Mouse (Mus musculus) testis, postnatal 14 days (tissue): Measurements from ENCODE around the gene Meis3.

Experiments
- DNase-seq: peaks from one replicate; pipeline ENCODE4 v3.0.0; 2021; ENCODE audit warnings: low spot score

Meis3 gene

DNA sequence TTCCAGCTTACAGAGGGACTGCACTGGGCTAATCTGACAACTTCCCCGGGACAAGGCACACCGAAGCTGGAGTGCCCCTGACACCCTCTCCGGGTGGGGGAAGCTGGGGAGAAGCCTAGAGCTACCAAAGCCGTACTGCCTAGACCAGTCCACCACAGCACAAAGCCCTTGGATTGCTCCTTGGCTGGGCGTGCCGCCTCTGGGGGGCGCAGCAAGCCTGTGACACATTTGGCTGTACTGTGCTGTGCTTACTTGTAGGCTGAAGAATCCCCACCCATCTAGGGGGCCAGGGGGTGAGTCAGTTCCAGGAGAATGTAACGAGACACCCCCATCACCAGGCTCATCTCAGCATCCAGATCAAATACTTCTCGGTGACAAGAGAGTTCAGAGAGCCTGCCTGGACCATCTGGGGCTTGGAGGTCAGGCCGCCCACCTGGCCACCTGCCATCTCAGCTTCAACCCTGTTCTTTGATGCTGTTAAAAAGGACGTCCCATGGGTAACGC, 36.0 kb downstream of the Meis3 start:
- DNase-seq, result no peak

- no peak for DNase-seq
These were observed 38.3 kb downstream of the Meis3 start for GRCm38 (mm10) chr7:16213196-16213595.

- DNase-seq, result no peak
These were observed 39.1 kb downstream of the Meis3 start for GRCm38 (mm10) chr7:16213986-16214385.

DNA sequence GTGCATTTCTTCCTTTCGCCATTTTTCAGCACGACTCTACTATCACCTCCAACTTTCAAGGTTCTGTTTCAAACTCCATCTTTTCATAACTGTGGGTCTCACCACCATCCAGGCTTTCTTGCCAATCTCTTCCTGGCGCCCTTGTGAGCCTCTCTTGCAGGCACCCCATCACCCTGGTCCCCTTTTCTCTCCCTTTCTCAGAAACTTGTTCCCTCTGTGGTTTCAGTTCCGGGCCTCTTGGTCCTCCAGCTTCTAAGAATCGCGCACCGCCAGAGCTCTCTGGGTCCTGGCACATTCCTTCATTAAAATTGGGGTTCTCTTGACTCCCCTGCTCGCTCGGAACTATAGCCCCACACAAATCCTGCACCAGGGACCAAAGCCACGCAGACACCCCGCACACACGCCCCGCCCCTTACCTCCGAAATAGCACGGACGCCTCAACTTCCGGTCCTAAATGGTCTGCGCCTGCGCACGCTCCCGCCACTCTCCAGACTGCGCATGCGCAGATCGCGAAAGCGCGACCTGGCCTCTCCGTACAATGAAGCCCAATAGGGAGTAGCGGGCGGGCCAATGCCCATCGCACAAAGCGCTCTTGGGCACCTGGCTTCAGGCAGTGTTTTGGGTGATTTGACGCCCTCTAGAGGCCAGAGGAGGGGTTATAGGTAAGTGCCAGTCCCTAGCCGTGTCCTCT, 46.8 kb downstream of the Meis3 start, which contains the start of gene Dhx34:
Dhx34 (minus strand) TSS at position 456 of the 691 bp plus-strand sequence.
- peak; percentile 93 for DNase-seq

DNA sequence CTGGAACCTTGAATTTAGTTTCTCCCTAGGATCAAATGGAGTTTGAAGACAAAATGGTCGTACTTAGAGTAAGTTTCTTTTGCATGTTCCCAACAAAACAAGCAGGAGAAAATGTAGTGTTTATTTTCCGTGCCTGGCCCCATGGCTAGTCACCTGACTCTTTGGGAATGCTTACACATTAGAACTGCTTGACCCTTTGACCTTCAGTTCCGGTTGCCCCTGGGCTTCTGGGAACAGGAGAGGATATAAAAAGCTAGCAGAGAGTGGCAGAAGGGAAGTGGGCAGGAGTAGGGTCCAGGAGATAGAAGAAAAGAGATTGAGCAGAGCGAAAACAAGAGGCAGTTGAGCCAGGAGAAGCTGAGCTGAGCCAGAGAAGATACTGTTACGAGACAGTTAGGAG, 55.0 kb downstream of the Meis3 start:
- DNase-seq, result no peak
